Mouse (Mus musculus) heart, postnatal 0 days (tissue): ENCODE measurements around the gene Arhgef2. TPM values are rescaled to one million over a fixed set of nuclear protein-coding genes. Genes with fewer than 3 reads are reported as not detected.
A peak's percentile ranks its signal among the peaks of the same experiment; 100 is the strongest.

Experiments
- ATAC-seq: fragments of 200-750 bp; cut with Nextera tagmentation; 2 replicates; pipeline ENCODE4 v1.8.0; 2017; ENCODE audit warnings: low read depth, moderate number of reproducible peaks, moderate library complexity; ENCODE audit not compliant: insufficient read depth
- DNase-seq: peaks from one replicate; pipeline ENCODE4 v3.0.0-alpha.2; 2016; ENCODE audit warnings: low spot score
- H3K27ac ChIP-seq: fragments of 300-500 bp; sonication (generic); 2 replicates; pipeline ENCODE4 v1.5.1; 2014; ENCODE audit warnings: low read depth, mild to moderate bottlenecking
- H3K27me3 ChIP-seq: fragments of 300-500 bp; sonication (generic); 2 replicates; pipeline ENCODE4 v1.6.1; 2014; ENCODE audit warnings: low read length, mixed read lengths; ENCODE audit not compliant: control insufficient read depth, insufficient read depth
- H3K36me3 ChIP-seq: fragments of 300-500 bp; sonication (generic); replicated peaks from 2 replicates; pipeline ENCODE4 v1.6.1; 2014; ENCODE audit warnings: low read length, mixed read lengths; ENCODE audit not compliant: control insufficient read depth, insufficient read depth
- H3K4me1 ChIP-seq: fragments of 300-500 bp; sonication (generic); 2 replicates; pipeline ENCODE4 v1.6.1; 2014; ENCODE audit warnings: antibody characterized with exemption; ENCODE audit not compliant: control insufficient read depth, insufficient read depth
- H3K4me2 ChIP-seq: fragments of 300-500 bp; sonication (generic); 2 replicates; pipeline ENCODE4 v1.6.1; 2014; ENCODE audit warnings: low read depth, mild to moderate bottlenecking, low read length, moderate library complexity
- H3K4me3 ChIP-seq: fragments of 300-500 bp; sonication (generic); 2 replicates; pipeline ENCODE4 v1.5.1; 2014; ENCODE audit warnings: low read depth, low read length
- H3K9ac ChIP-seq: fragments of 300-500 bp; sonication (generic); replicated peaks from 2 replicates; pipeline ENCODE4 v1.6.1; 2014; ENCODE audit warnings: low read depth, low read length, mixed read lengths
- H3K9me3 ChIP-seq: fragments of 300-500 bp; sonication (generic); replicated peaks from 2 replicates; pipeline ENCODE4 v1.6.1; 2016; ENCODE audit warnings: low read length; ENCODE audit not compliant: control insufficient read depth
- CTCF ChIP-seq: IDR thresholded peaks from 2 replicates; pipeline ENCODE4 v1.5.1; 2016; ENCODE audit warnings: antibody characterized with exemption, control low read depth, low read depth
- EP300 ChIP-seq: IDR thresholded peaks from 2 replicates; pipeline ENCODE4 v1.6.1; 2016; ENCODE audit warnings: antibody characterized with exemption, low read depth
- WGBS: fragments of 180-500 bp; shearing (Covaris S2); extraction: QIAGEN DNeasy Blood & Tissue Kit; methylation state at CpG from one replicate; pipeline ENCODE4 v1.1.7; 2014; 5-methylcytosine and 5-hydroxymethylcytosine counted together
- polyA plus RNA-seq: library from polyadenylated mRNA; unstranded; fragments of >200 nt; fragmentation: Nextera tagmentation; extraction: Ambion mirVana; gene quantifications from 2 replicates; pipeline ENCODE4 v1.2.1, GENCODE M21; 2015
- total RNA-seq: library from RNA; depleted of rRNA; stranded (reverse); fragments of >200 nt; gene quantifications from 2 replicates; pipeline ENCODE4 v1.2.3, GENCODE M21; 2014; ENCODE audit warnings: low replicate concordance

Arhgef2 gene
- total and polyA plus RNA-seq, 2 experiments from 2014 or later: 56.1 to 146 TPM

DNA sequence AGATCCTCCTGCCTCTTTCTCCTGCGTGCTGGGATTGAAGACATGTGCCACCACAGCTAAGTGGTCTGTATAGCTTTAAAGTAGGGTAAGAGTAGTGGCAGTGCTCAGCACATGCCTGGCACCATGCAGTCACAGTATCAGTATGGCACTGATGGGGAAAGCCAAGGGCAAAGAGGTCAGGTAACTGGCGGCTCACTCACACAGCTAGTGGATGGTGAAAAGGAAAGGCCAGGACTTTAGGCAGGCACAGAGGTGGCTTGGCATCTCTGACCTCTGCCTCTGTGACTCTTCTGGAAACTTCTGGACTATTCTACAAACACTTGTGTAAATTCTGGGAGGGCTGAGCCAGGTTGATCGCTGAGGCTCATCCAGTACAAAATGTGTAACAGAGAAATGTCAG is 39.6 kb upstream of the Arhgef2 start:
- H3K4me3 ChIP-seq: no peak overlapping the region
- peak; percentile 31 for DNase-seq
- no peaks in the 10 kb centered on the region for H3K9me3 ChIP-seq
- no peaks in the 10 kb centered on the region for H3K27me3 ChIP-seq
- peaks cover 9% of the 10 kb centered on the region; the same call in 1 of the 2 replicates for H3K4me1 ChIP-seq
- peak; percentile 68; the same call in 1 of the 2 replicates for ATAC-seq
- H3K4me2 ChIP-seq: no peak overlapping the region
- peaks cover 81% of the 10 kb centered on the region for H3K36me3 ChIP-seq
- peak overlapping the region; percentile 68 for H3K27ac ChIP-seq
- H3K9ac ChIP-seq: peak overlapping the region; percentile 2; the same call in 1 of the 2 replicates
- TF ChIP-seq CTCF (no peak), EP300 (no peak)
- 51% methylated on average over 3 of the region's 3 CpGs for WGBS

GRCm38 (mm10) chr3:88566536-88567061 is 39.2 kb upstream of the Arhgef2 start:
- Histone ChIP-seq H3K27ac (peak overlapping the region; percentile 68), H3K9ac (peak overlapping the region; percentile 2; the same call in 1 of the 2 replicates), H3K4me3 (no peak overlapping the region), H3K27me3 (no peaks in the 10 kb centered on the region), H3K9me3 (no peaks in the 10 kb centered on the region), H3K4me2 (no peak overlapping the region), H3K36me3 (peaks cover 79% of the 10 kb centered on the region), H3K4me1 (peaks cover 9% of the 10 kb centered on the region; the same call in 1 of the 2 replicates)
- TF ChIP-seq CTCF: no peak
- TF ChIP-seq EP300: no peak
- 62% methylated on average over 4 of the region's 4 CpGs for WGBS
- peak; percentile 26 for DNase-seq
- ATAC-seq: no peak

GRCm38 (mm10) chr3:88567892-88568291 is 37.9 kb upstream of the Arhgef2 start:
- WGBS: 75% methylated on average over 6 of the region's 6 CpGs
- ATAC-seq: 0 out of 2 replicates have a peak, but pooled peaks have one; percentile 10
- H3K27me3 ChIP-seq: no peaks in the 10 kb centered on the region
- no peaks in the 10 kb centered on the region for H3K9me3 ChIP-seq
- no peak overlapping the region for H3K4me2 ChIP-seq
- H3K4me3 ChIP-seq: no peak overlapping the region
- no peak overlapping the region for H3K9ac ChIP-seq
- H3K4me1 ChIP-seq: peaks cover 9% of the 10 kb centered on the region; the same call in 1 of the 2 replicates
- H3K36me3 ChIP-seq: peaks cover 67% of the 10 kb centered on the region
- TF ChIP-seq EP300 (no peak), CTCF (no peak)
- DNase-seq: no peak
- no peak overlapping the region for H3K27ac ChIP-seq

GRCm38 (mm10) chr3:88568615-88569014 is 37.2 kb upstream of the Arhgef2 start:
- WGBS: 91% methylated on average over 2 of the region's 2 CpGs
- TF ChIP-seq CTCF (no peak), EP300 (no peak)

DNA sequence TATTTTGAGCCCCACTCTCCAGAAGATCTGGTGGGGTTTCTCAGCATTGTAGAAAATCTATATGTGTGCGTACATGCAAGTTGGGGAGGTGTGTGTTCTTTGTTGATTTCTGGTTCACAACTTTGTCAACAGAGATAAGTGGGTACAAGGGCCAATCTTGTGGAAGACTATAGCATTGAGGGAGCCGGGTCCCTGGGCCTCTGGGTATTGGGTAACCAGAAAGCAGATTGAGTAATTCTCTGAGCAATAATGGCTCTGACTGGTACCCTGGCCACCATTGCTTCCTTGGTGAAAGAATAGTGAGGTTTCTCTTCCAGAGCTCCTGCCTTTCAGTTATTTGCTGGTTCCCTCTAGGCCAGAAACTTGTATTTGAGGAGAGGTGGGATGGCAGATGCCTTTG is 36.7 kb upstream of the Arhgef2 start:
- Histone ChIP-seq H3K4me1 (peaks cover 9% of the 10 kb centered on the region; the same call in 1 of the 2 replicates), H3K9ac (no peak overlapping the region), H3K9me3 (no peaks in the 10 kb centered on the region), H3K4me2 (no peak overlapping the region), H3K36me3 (peaks cover 55% of the 10 kb centered on the region), H3K27ac (no peak overlapping the region), H3K4me3 (no peak overlapping the region), H3K27me3 (no peaks in the 10 kb centered on the region)
- ATAC-seq (no peak), DNase-seq (no peak)
- TF ChIP-seq CTCF: no peak
- no peak for TF ChIP-seq EP300
- 93% methylated on average over 2 of the region's 2 CpGs for WGBS

More at GRCm38 (mm10) chr3:88568615-88569014, 37.2 kb upstream of the Arhgef2 start:
- Histone ChIP-seq H3K4me3 (no peak overlapping the region), H3K9ac (no peak overlapping the region), H3K9me3 (no peaks in the 10 kb centered on the region), H3K4me2 (no peak overlapping the region), H3K27me3 (no peaks in the 10 kb centered on the region), H3K4me1 (peaks cover 9% of the 10 kb centered on the region; the same call in 1 of the 2 replicates), H3K27ac (no peak overlapping the region), H3K36me3 (peaks cover 59% of the 10 kb centered on the region)
- DNase-seq (no peak), ATAC-seq (no peak)

DNA sequence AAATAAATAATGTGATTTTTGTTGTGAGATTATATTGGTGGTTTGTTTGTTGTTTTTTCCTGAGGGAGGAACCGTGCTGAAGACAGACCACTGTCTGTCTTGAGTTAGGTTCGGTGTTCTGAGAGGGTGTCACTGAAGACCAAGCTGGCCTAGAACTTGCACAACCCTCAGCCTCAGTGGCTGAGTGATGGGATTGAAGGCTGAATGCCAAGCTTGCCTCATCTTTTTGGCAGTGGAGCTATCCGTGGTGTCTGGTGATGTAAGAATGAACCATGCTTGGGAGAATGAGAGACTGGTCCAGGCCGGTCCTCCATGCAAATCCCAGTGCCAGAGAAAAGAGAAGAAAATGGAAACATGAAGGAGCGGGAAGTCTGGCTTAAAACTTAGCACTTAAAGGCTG is 36.1 kb upstream of the Arhgef2 start:
- H3K9me3 ChIP-seq: no peaks in the 10 kb centered on the region
- no peak for DNase-seq
- H3K9ac ChIP-seq: no peak overlapping the region
- no peaks in the 10 kb centered on the region for H3K27me3 ChIP-seq
- H3K4me3 ChIP-seq: no peak overlapping the region
- no peak for TF ChIP-seq CTCF
- TF ChIP-seq EP300: no peak
- H3K27ac ChIP-seq: no peak overlapping the region
- peaks cover 49% of the 10 kb centered on the region for H3K36me3 ChIP-seq
- ATAC-seq: no peak
- 88% methylated on average over 5 of the region's 5 CpGs for WGBS
- peaks cover 9% of the 10 kb centered on the region; the same call in 1 of the 2 replicates for H3K4me1 ChIP-seq
- no peak overlapping the region for H3K4me2 ChIP-seq
